Mouse (Mus musculus) MEL (cell line): ENCODE data around the gene Samd8. TPM values are rescaled to one million over a fixed set of nuclear protein-coding genes. Genes with fewer than 3 reads are reported as not detected.

ENCODE experiments used
- DNase-seq: peaks from one replicate; pipeline ENCODE4 v3.0.0; 2011; ENCODE audit warnings: low read depth, low spot score
- H3K27ac ChIP-seq: 2 replicates; pipeline ENCODE4 v1.5.1; 2012; ENCODE audit warnings: low read depth, mild to moderate bottlenecking, control low read depth, low read length, moderate library complexity; ENCODE audit not compliant: control insufficient read depth
- H3K27me3 ChIP-seq, 2 experiments: fragments of 150-350 bp in 1 of 2; sonication (generic) in 1 of 2; 2 replicates each; pipeline ENCODE4 v1.6.1; 2012; ENCODE audit warnings: low read length in 2 of 2, mild to moderate bottlenecking in 2 of 2, improper control_type of control experiment in 1 of 2, moderate library complexity in 1 of 2; ENCODE audit not compliant: insufficient read depth in 2 of 2, control insufficient read depth in 1 of 2
- H3K36me3 ChIP-seq, 2 experiments: 2 replicates each; pipeline ENCODE4 v1.6.1; 2012 to 2014; ENCODE audit warnings: low read length in 2 of 2, improper control_type of control experiment in 1 of 2, inconsistent platforms in 1 of 2, mild to moderate bottlenecking in 1 of 2; ENCODE audit not compliant: insufficient read depth in 2 of 2, control insufficient read depth in 1 of 2
- H3K4me1 ChIP-seq, 2 experiments: fragments of 150-350 bp in 1 of 2; sonication (generic) in 1 of 2; 2 replicates each; pipeline ENCODE4 v1.6.1; 2012; ENCODE audit warnings: low read length in 2 of 2, improper control_type of control experiment in 1 of 2, mild to moderate bottlenecking in 1 of 2; ENCODE audit not compliant: insufficient read depth in 2 of 2, control insufficient read depth in 1 of 2
- H3K4me3 ChIP-seq, 2 experiments: fragments of 150-350 bp in 1 of 2; sonication (generic) in 1 of 2; 2 replicates each; pipeline ENCODE4 v1.5.1; 2012; ENCODE audit warnings: low read depth in 2 of 2, low read length in 2 of 2, mild to moderate bottlenecking in 2 of 2, moderate library complexity in 2 of 2, control low read depth in 1 of 2, improper control_type of control experiment in 1 of 2; ENCODE audit not compliant: control insufficient read depth in 1 of 2, insufficient read depth in 1 of 2
- H3K79me2 ChIP-seq: 2 replicates; pipeline ENCODE4 v1.6.1; 2012; ENCODE audit warnings: mild to moderate bottlenecking, low read length, moderate library complexity; ENCODE audit not compliant: control insufficient read depth, poor library complexity, insufficient read depth
- H3K9ac ChIP-seq: 2 replicates; pipeline ENCODE4 v1.6.1; 2012; ENCODE audit warnings: low read depth, mild to moderate bottlenecking, control low read depth, low read length, moderate library complexity; ENCODE audit not compliant: control insufficient read depth, poor library complexity, severe bottlenecking
- H3K9me3 ChIP-seq: fragments of 150-350 bp; sonication (generic); replicated peaks from 2 replicates; pipeline ENCODE4 v1.6.1; 2012; ENCODE audit warnings: mild to moderate bottlenecking, low read length, improper control_type of control experiment, moderate library complexity; ENCODE audit not compliant: insufficient read depth
- CTCF ChIP-seq, 3 experiments: IDR thresholded peaks in 2 of 3; conservative IDR thresholded peaks in 1 of 3; 2 replicates each; pipeline ENCODE4 v1.5.1; 2011 to 2012; ENCODE audit warnings: low read length in 3 of 3, low read depth in 2 of 3, mild to moderate bottlenecking in 2 of 3, improper control_type of control experiment in 1 of 3, inconsistent platforms in 1 of 3, mixed read lengths in 1 of 3, moderate library complexity in 1 of 3; ENCODE audit not compliant: control insufficient read depth in 1 of 3, insufficient read depth in 1 of 3, poor library complexity in 1 of 3, severe bottlenecking in 1 of 3
- KAT2A ChIP-seq: conservative IDR thresholded peaks from 2 replicates; pipeline ENCODE4 v1.6.1; 2012; ENCODE audit warnings: low read depth, low read length, improper control_type of control experiment, inconsistent platforms
- MAFK ChIP-seq: IDR thresholded peaks from 2 replicates; pipeline ENCODE4 v1.6.1; 2011; ENCODE audit warnings: low read depth, mild to moderate bottlenecking, low read length, improper control_type of control experiment, borderline replicate concordance
- MAX ChIP-seq: IDR thresholded peaks from 2 replicates; pipeline ENCODE4 v1.6.1; 2011; ENCODE audit warnings: low read length, improper control_type of control experiment
- MXI1 ChIP-seq: IDR thresholded peaks from 2 replicates; pipeline ENCODE4 v1.6.1; 2011; ENCODE audit warnings: mild to moderate bottlenecking, low read depth, low read length, improper control_type of control experiment
- MYB ChIP-seq: IDR thresholded peaks from 2 replicates; pipeline ENCODE4 v1.6.1; 2011; ENCODE audit warnings: mild to moderate bottlenecking, low read depth, low read length, improper control_type of control experiment
- NRF1 ChIP-seq: IDR thresholded peaks from 2 replicates; pipeline ENCODE4 v1.6.1; 2014; ENCODE audit warnings: low read depth, mild to moderate bottlenecking, inconsistent platforms, low read length, improper control_type of control experiment, moderate library complexity; ENCODE audit not compliant: poor library complexity, insufficient read depth, severe bottlenecking
- RAD21 ChIP-seq: IDR thresholded peaks from 2 replicates; pipeline ENCODE4 v1.6.1; 2011; ENCODE audit warnings: mild to moderate bottlenecking, low read depth, low read length, improper control_type of control experiment
- TBP ChIP-seq: IDR thresholded peaks from 2 replicates; pipeline ENCODE4 v1.8.0; 2011; ENCODE audit warnings: low read depth, low read length, improper control_type of control experiment
- USF2 ChIP-seq, 2 experiments: IDR thresholded peaks; 2 replicates each; pipeline ENCODE4 v1.6.1; 2011 to 2012; ENCODE audit warnings: improper control_type of control experiment in 2 of 2, low read length in 2 of 2, borderline replicate concordance in 1 of 2, inconsistent platforms in 1 of 2, low read depth in 1 of 2, mild to moderate bottlenecking in 1 of 2; ENCODE audit not compliant: insufficient read depth in 1 of 2
- ZC3H11A ChIP-seq: IDR thresholded peaks from 2 replicates; pipeline ENCODE4 v1.6.1; 2012; ENCODE audit warnings: low read depth, mild to moderate bottlenecking, inconsistent platforms, low read length, improper control_type of control experiment
- ZNF384 ChIP-seq: IDR thresholded peaks from 2 replicates; pipeline ENCODE4 v1.6.1; 2012; ENCODE audit warnings: low read depth, mild to moderate bottlenecking, inconsistent platforms, low read length, improper control_type of control experiment
- polyA plus RNA-seq, 2 experiments: library from polyadenylated mRNA; stranded (reverse) in 1 of 2; unstranded in 1 of 2; fragments of >175 nt in 1 of 2; fragments of >200 nt in 1 of 2; gene quantifications; 2 replicates each; pipeline versions ENCODE4 v1.2.1 to v1.2.4; 2012; ENCODE audit warnings: low replicate concordance in 2 of 2, low read depth in 1 of 2; ENCODE audit not compliant: insufficient read length in 2 of 2, insufficient read depth in 1 of 2, missing spikeins in 1 of 2
- total RNA-seq: library from RNA; depleted of rRNA; stranded (reverse); fragments of 300-350 nt; gene quantifications from 2 replicates; pipeline ENCODE4 v1.2.3, GENCODE M21; 2012

Gene Samd8
- total and polyA plus RNA-seq, 3 experiments, result 5.8 to 6.8 TPM; not detected in 1

DNA sequence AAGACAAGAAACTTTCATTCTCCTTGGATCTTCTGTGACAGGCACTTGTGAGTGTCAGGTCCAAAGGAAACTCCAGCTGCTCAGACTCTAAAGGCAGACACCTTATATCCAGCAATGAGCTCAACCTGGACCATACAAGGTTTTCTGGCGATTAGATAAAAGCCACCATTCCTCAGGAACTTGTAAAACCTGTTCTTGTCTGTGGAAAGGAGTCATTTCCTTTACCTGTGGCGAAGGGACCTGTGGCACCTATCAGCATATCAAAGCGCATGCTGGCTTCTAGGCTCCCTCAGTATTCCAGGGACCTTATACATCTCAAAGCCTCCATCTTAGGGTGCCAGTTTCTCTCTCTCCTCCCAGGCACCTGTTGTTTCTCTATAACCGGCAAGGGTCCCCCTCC, 67.1 kb downstream of the Samd8 start (continued):
- no peak for TF ChIP-seq USF2 (IDR thresholded peaks at IDR 0.05; ENCODE audit: borderline replicate concordance in 1 of 2, insufficient read depth in 1 of 2, low read depth in 1 of 2, low read length in 2 of 2)
- TF ChIP-seq MXI1, result no peak
- no peak for TF ChIP-seq MAX
- TF ChIP-seq NRF1, result no peak
- no peak for TF ChIP-seq RAD21

GRCm38 (mm10) chr14:21820880-21821505, 70.7 kb downstream of the Samd8 start:
- H3K4me1 ChIP-seq, result peaks cover 6 to 12% of the 10 kb centered on the region in 2 experiments
- H3K9ac ChIP-seq, result no peak overlapping the region
- H3K79me2 ChIP-seq, result no peaks in the 10 kb centered on the region
- H3K36me3 ChIP-seq, result peaks cover 0 to 15% of the 10 kb centered on the region in 2 experiments; a peak in 2 of 4 replicates
- no peak for DNase-seq
- H3K4me3 ChIP-seq, result no peak overlapping the region
- H3K27me3 ChIP-seq, result no peaks in the 10 kb centered on the region
- H3K9me3 ChIP-seq, result no peaks in the 10 kb centered on the region
- TF ChIP-seq ZNF384 (no peak), MXI1 (no peak), KAT2A (no peak)
- H3K27ac ChIP-seq, result no peak overlapping the region

DNA sequence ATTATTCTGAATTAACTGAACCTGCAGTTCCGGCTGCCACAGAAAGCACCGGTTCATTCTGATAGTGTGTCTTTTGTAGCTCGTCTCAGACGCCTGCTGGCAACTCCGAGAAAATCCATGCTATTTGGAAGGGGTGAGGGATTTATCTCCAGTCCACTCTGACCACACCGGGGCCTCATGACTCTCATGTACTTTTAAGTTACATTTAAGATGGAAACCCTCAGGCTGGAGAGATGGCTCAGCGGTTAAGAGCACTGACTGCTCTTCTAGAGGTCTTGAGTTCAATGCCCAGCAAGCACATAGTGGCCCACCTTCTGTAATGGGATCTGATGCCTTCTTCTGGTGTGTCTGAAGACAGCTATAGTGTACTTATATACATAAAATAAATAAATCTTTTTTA, 72.0 kb downstream of the Samd8 start:
- Histone ChIP-seq H3K9ac (peak overlapping the region; percentile 60), H3K36me3 (peaks cover 0 to 15% of the 10 kb centered on the region in 2 experiments; a peak in 2 of 4 replicates), H3K27me3 (no peaks in the 10 kb centered on the region), H3K4me3 (peak overlapping the region; percentile 30 to 36; a peak in 3 of 4 replicates), H3K79me2 (no peaks in the 10 kb centered on the region), H3K9me3 (no peaks in the 10 kb centered on the region), H3K27ac (peak overlapping the region; percentile 89), H3K4me1 (peaks cover 6 to 12% of the 10 kb centered on the region in 2 experiments)
- TF ChIP-seq CTCF (IDR thresholded peaks at IDR 0.05 in 2 of 3, conservative IDR thresholded peaks at IDR 0.05 in 1 of 3; ENCODE audit: control insufficient read depth in 1 of 3, insufficient read depth in 1 of 3, low read depth in 2 of 3, low read length in 3 of 3, poor library complexity in 1 of 3, severe bottlenecking in 1 of 3) (peak in 1 of 3 experiments; percentile 3; a peak in 1 of 6 replicates), MAFK (0 out of 2 replicates have a peak, but pooled peaks have one; percentile 25), MYB (no peak), ZC3H11A (no peak), TBP (peak; percentile 96)
- DNase-seq, result peak; percentile 69
